11 mouse cellular contexts compared by ENCODE assay signal in the genomic region with DNA sequence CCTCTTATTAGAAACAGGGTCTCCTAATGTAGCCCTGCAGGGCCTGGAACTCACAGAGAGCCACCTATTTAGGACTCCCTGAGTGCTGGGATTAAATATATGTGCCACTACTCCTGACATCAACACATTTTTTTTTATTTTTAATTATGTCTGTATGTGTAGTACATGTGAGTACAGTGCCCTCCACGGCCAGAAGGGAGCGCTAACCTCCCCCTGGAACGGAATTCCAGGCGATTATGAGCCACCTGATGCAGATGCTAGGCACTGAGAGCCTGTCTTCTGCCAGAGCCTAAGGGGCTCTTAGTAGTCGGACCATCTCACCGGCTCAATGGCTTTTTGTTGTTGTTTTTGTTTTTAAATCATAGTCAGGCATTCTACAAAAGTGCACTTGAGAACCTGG. TPM values are rescaled to one million over a fixed set of nuclear protein-coding genes. Genes with fewer than 3 reads are reported as not detected.
DNase-seq lines count a peak whose midpoint lies in the region; TF ChIP-seq lines count a peak whose summit lies in the region.
"Had no signal": no experiment of that assay in that cellular context is flagged by ENCODE, and none has a peak within 500 bp of the region (broad histone marks: within the 10 kb centered on the region; RNA-seq: fewer than 3 reads in every experiment).

No protein-coding gene starts in this region.

- TF ChIP-seq CTCF in gastrocnemius, adult 2 months (IDR thresholded peaks at IDR 0.05) = peak; percentile 47

- no peak overlapping the region for H3K27ac ChIP-seq in gastrocnemius, adult 2 months
- H3K27ac ChIP-seq: embryonic facial prominence, embryonic 15.5 days; limb, embryonic 12.5 days; neural tube, embryonic 13.5 days had no signal

- DNase-seq in gastrocnemius, adult 2 months = no peak
- DNase-seq in gastrocnemius, adult 18-20 months (ENCODE audit: low spot score) = no peak
- DNase-seq in right cerebral cortex, postnatal 14 days = peak; percentile 42
- no peak for DNase-seq in right cerebral cortex, postnatal 10 days (ENCODE audit: low spot score in 2 of 2)
- DNase-seq in forelimb bud, embryonic 11.5 days (ENCODE audit: low read depth, low spot score) = peak; percentile 35
- DNase-seq in thymus, postnatal 14 days = peak; percentile 49
- DNase-seq in gastrocnemius, postnatal 4 days (ENCODE audit: low spot score in 2 of 2) = no peak
- DNase-seq in right cerebral cortex, adult 2 months (ENCODE audit: low spot score in 2 of 2) = no peak

- intact Hi-C loops in gastrocnemius, adult 2 months (cut with DNase I) = no loop called here

- no peak overlapping the region for H3K4me3 ChIP-seq in gastrocnemius, adult 2 months
- H3K4me3 ChIP-seq: neural tube, embryonic 13.5 days had no signal

RNA-seq across cellular contexts. Expression of a gene that starts 0.9 kb away (rescaled TPM):
- 1 to 10 TPM; 1.7 to 4.8 TPM for total RNA-seq in gastrocnemius, adult 2 months (2021)
- total RNA-seq in gastrocnemius, adult 18-20 months (2021) = 1 to 10 TPM; 2.2 to 3.4 TPM
- under 1 TPM; 0.44 to 0.52 TPM for total RNA-seq in gastrocnemius, postnatal 4 days (2021)

RNA-seq across cellular contexts. Expression of a gene that starts 16.8 kb away (rescaled TPM):
- 10 to 100 TPM; 13.4 to 21.8 TPM for total RNA-seq in gastrocnemius, adult 2 months (2021)
- 10 to 100 TPM; 13.6 to 15.0 TPM for total RNA-seq in gastrocnemius, adult 18-20 months (2021)
- 10 to 100 TPM; 17.6 to 19.6 TPM for total RNA-seq in gastrocnemius, postnatal 4 days (2021)

RNA-seq across cellular contexts. Expression of a gene that starts 23.1 kb away (rescaled TPM):
- total RNA-seq in gastrocnemius, adult 2 months (2021) = 10 to 100 TPM; 30.0 to 33.1 TPM
- total RNA-seq in gastrocnemius, adult 18-20 months (2021) = 10 to 100 TPM; 26.4 to 28.3 TPM
- 10 to 100 TPM; 55.4 to 58.1 TPM for total RNA-seq in gastrocnemius, postnatal 4 days (2021)

RNA-seq across cellular contexts. Expression of a gene that starts 24.0 kb away (rescaled TPM):
- 1 to 10 TPM; 8.3 to 9.3 TPM for total RNA-seq in gastrocnemius, adult 2 months (2021)
- total RNA-seq in gastrocnemius, adult 18-20 months (2021) = 1 to 10 TPM; 7.0 to 8.2 TPM
- 10 to 100 TPM; 26.4 to 27.8 TPM for total RNA-seq in gastrocnemius, postnatal 4 days (2021)

RNA-seq across cellular contexts. Expression of a gene that starts 35.5 kb away (rescaled TPM):
- total RNA-seq in gastrocnemius, adult 2 months (2021) = not detected
- total RNA-seq in gastrocnemius, adult 18-20 months (2021) = not detected
- not detected for total RNA-seq in gastrocnemius, postnatal 4 days (2021)

Comparison
In these comparisons a context has a peak if more than half of its experiments do, and no peak if none do; other contexts are left out.
1. DNase-seq: peak in right cerebral cortex, postnatal 14 days (single experiment), forelimb bud, embryonic 11.5 days (single experiment) and thymus, postnatal 14 days (single experiment); none in gastrocnemius, adult 2 months (single experiment), gastrocnemius, adult 18-20 months (single experiment), right cerebral cortex, postnatal 10 days (0 of 2), gastrocnemius, postnatal 4 days (0 of 2) and right cerebral cortex, adult 2 months (0 of 2).